Mouse (Mus musculus) heart, adult 2 months (tissue): Measurements from ENCODE around the gene Pkd1l2.

Experiments used
- CTCF ChIP-seq: fragments of 200-600 bp; IDR thresholded peaks from 2 replicates; pipeline ENCODE4 v1.8.1; 2022; ENCODE audit warnings: antibody characterized with exemption, mild to moderate bottlenecking, moderate library complexity
- EP300 ChIP-seq: fragments of 200-500 bp; IDR thresholded peaks from 2 replicates; pipeline ENCODE4 v1.6.1; 2011; ENCODE audit warnings: low read depth, low read length, control low read depth; ENCODE audit not compliant: insufficient read depth
- POLR2A ChIP-seq: fragments of 200-500 bp; IDR thresholded peaks from 2 replicates; pipeline ENCODE4 v1.6.1; 2011; ENCODE audit warnings: mild to moderate bottlenecking, low read depth, low read length, control low read depth; ENCODE audit not compliant: insufficient read depth

- TF ChIP-seq CTCF (no peak), POLR2A (no peak), EP300 (no peak)
Observed at GRCm38 (mm10) chr8:117125854-117126253, 43.6 kb upstream of the Pkd1l2 start.
